Mouse (Mus musculus): Measurements from ENCODE around the gene Carmil3.

DNA sequence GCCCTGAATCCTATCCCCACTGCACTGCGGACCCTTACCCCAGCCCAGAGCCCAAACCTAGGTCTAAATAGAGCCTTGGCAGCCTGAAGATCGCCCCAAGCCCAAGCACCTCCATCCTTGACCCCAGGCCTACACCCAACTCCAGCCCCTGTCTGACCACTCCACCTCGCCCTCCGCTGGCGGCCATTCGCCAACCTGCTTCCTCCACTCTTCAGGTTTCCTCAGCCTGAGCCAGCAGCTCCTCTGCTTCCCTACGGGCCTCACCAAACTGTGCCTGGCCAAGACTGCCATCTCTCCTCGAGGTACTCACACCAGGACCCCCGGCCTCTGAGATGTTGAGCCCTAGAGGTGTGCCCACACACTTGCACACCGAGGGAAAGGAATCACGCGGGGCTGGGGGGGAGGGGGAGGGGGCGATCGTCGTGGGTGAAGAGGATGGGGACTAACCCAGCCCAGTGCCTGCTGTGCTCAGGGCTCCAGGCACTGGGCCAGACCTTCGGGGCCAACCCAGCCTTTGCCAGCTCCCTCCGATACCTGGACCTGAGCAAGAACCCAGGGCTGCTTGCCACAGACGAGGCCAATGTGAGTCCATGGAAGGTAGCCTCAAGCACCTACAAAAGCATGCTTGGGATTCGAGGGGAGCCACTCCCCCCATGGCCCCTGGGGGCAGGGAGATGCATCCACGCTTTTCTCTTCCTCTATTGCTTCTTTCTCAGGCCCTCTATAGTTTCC is 5.2 kb downstream of the Carmil3 start:
- TF ChIP-seq CEBPB (IDR thresholded peaks at IDR 0.05; ENCODE audit: insufficient read depth, poor library complexity, severe bottlenecking) (no peak), POLR2AphosphoS2 (IDR thresholded peaks at IDR 0.05; ENCODE audit: insufficient read length, low read depth) (no peak), POLR2A (IDR thresholded peaks at IDR 0.05; ENCODE audit: insufficient read length, low read depth) (no peak), MAX (IDR thresholded peaks at IDR 0.05; ENCODE audit: low read depth) (no peak), E2F4 (IDR thresholded peaks at IDR 0.05; ENCODE audit: insufficient read depth) (no peak), USF1 (IDR thresholded peaks at IDR 0.05; ENCODE audit: low read depth) (no peak), MYOD1 (IDR thresholded peaks at IDR 0.05; ENCODE audit: control insufficient read depth in 1 of 3, insufficient read length in 2 of 3, low read depth in 2 of 3) (no peak), TCF3 (IDR thresholded peaks at IDR 0.05; ENCODE audit: insufficient read length, low read depth) (no peak), TCF12 (IDR thresholded peaks at IDR 0.05; ENCODE audit: insufficient read depth, poor library complexity, severe bottlenecking) (no peak), REST (IDR thresholded peaks at IDR 0.05; ENCODE audit: insufficient read depth, insufficient read length) (no peak), MYOG (IDR thresholded peaks at IDR 0.05; ENCODE audit: control insufficient read depth in 1 of 3, insufficient read depth in 1 of 3, insufficient read length in 2 of 3, low read depth in 2 of 3) (no peak), SRF (IDR thresholded peaks at IDR 0.05; ENCODE audit: control insufficient read depth, insufficient read length, low read depth) (no peak)

Data from myocyte (in vitro differentiated cells).